Mouse (Mus musculus): ENCODE measurements at regions not wholly inside any gene's neighbourhood (a gene's known extent, or its start where the extent isn't known, plus 50 kb on each side); places are given as distances from the start of the nearest gene placed in this dataset.

- H3K4me3 ChIP-seq (ENCODE audit: low read depth, low read length) = no peak overlapping the region
- H3K36me3 ChIP-seq (ENCODE audit: control insufficient read depth, insufficient read depth, low read length, poor library complexity, severe bottlenecking) = no peaks in the 10 kb centered on the region
- H3K4me1 ChIP-seq (ENCODE audit: control insufficient read depth, insufficient read depth, low read length) = peaks cover 13% of the 10 kb centered on the region
- H3K9me3 ChIP-seq (replicated peaks; ENCODE audit: control insufficient read depth, insufficient read depth, low read length, poor library complexity, severe bottlenecking) = no peaks in the 10 kb centered on the region
- H3K9ac ChIP-seq (ENCODE audit: low read depth, poor library complexity, severe bottlenecking) = no peak overlapping the region
- no peak overlapping the region for H3K27ac ChIP-seq (ENCODE audit: insufficient read depth, low read length)
- H3K27me3 ChIP-seq (ENCODE audit: control insufficient read depth, insufficient read depth, low read length, poor library complexity, severe bottlenecking) = no peaks in the 10 kb centered on the region
- no peak for TF ChIP-seq EP300 (IDR thresholded peaks at IDR 0.05; ENCODE audit: insufficient read depth, low read depth, low read length)
- TF ChIP-seq CTCF (IDR thresholded peaks at IDR 0.05; ENCODE audit: low read depth, low read length) = no peak
- TF ChIP-seq POLR2A (IDR thresholded peaks at IDR 0.05; ENCODE audit: insufficient read depth, low read length) = no peak
Measured at GRCm38 (mm10) chr12:25167504-25168212, 70.7 kb upstream of the Id2 start.

- Histone ChIP-seq H3K4me3 (ENCODE audit: low read depth, low read length) (no peak overlapping the region), H3K9ac (ENCODE audit: low read depth, poor library complexity, severe bottlenecking) (no peak overlapping the region), H3K27me3 (ENCODE audit: control insufficient read depth, insufficient read depth, low read length, poor library complexity, severe bottlenecking) (no peaks in the 10 kb centered on the region), H3K36me3 (ENCODE audit: control insufficient read depth, insufficient read depth, low read length, poor library complexity, severe bottlenecking) (no peaks in the 10 kb centered on the region), H3K27ac (ENCODE audit: insufficient read depth, low read length) (no peak overlapping the region), H3K9me3 (replicated peaks; ENCODE audit: control insufficient read depth, insufficient read depth, low read length, poor library complexity, severe bottlenecking) (no peaks in the 10 kb centered on the region), H3K4me1 (ENCODE audit: control insufficient read depth, insufficient read depth, low read length) (peaks cover 13% of the 10 kb centered on the region)
- TF ChIP-seq EP300 (IDR thresholded peaks at IDR 0.05; ENCODE audit: insufficient read depth, low read depth, low read length) = 0 out of 2 replicates have a peak, but pooled peaks have one; percentile 50
- no peak for TF ChIP-seq POLR2A (IDR thresholded peaks at IDR 0.05; ENCODE audit: insufficient read depth, low read length)
Measured at GRCm38 (mm10) chr12:25166525-25166924, 69.6 kb upstream of the Id2 start.

- H3K4me1 ChIP-seq (ENCODE audit: control insufficient read depth, insufficient read depth, low read length) = peaks cover 13% of the 10 kb centered on the region
- no peak overlapping the region for H3K27ac ChIP-seq (ENCODE audit: insufficient read depth, low read length)
- no peak overlapping the region for H3K9ac ChIP-seq (ENCODE audit: low read depth, poor library complexity, severe bottlenecking)
- no peaks in the 10 kb centered on the region for H3K9me3 ChIP-seq (replicated peaks; ENCODE audit: control insufficient read depth, insufficient read depth, low read length, poor library complexity, severe bottlenecking)
- H3K27me3 ChIP-seq (ENCODE audit: control insufficient read depth, insufficient read depth, low read length, poor library complexity, severe bottlenecking) = no peaks in the 10 kb centered on the region
- H3K36me3 ChIP-seq (ENCODE audit: control insufficient read depth, insufficient read depth, low read length, poor library complexity, severe bottlenecking) = no peaks in the 10 kb centered on the region
- TF ChIP-seq EP300 (IDR thresholded peaks at IDR 0.05; ENCODE audit: insufficient read depth, low read depth, low read length) (no peak), POLR2A (IDR thresholded peaks at IDR 0.05; ENCODE audit: insufficient read depth, low read length) (no peak), CTCF (IDR thresholded peaks at IDR 0.05; ENCODE audit: low read depth, low read length) (no peak)
- H3K4me3 ChIP-seq (ENCODE audit: low read depth, low read length) = no peak overlapping the region
Measured at GRCm38 (mm10) chr12:25165650-25166049, 68.7 kb upstream of the Id2 start.

- H3K36me3 ChIP-seq (ENCODE audit: control insufficient read depth, insufficient read depth, low read length, poor library complexity, severe bottlenecking) = no peaks in the 10 kb centered on the region
- no peak for TF ChIP-seq EP300 (IDR thresholded peaks at IDR 0.05; ENCODE audit: insufficient read depth, low read depth, low read length)
- TF ChIP-seq POLR2A (IDR thresholded peaks at IDR 0.05; ENCODE audit: insufficient read depth, low read length) = no peak
- TF ChIP-seq CTCF (IDR thresholded peaks at IDR 0.05; ENCODE audit: low read depth, low read length) = no peak
- no peaks in the 10 kb centered on the region for H3K27me3 ChIP-seq (ENCODE audit: control insufficient read depth, insufficient read depth, low read length, poor library complexity, severe bottlenecking)
- H3K4me1 ChIP-seq (ENCODE audit: control insufficient read depth, insufficient read depth, low read length) = peaks cover 13% of the 10 kb centered on the region
- H3K9ac ChIP-seq (ENCODE audit: low read depth, poor library complexity, severe bottlenecking) = no peak overlapping the region
- H3K27ac ChIP-seq (ENCODE audit: insufficient read depth, low read length) = no peak overlapping the region
- H3K9me3 ChIP-seq (replicated peaks; ENCODE audit: control insufficient read depth, insufficient read depth, low read length, poor library complexity, severe bottlenecking) = no peaks in the 10 kb centered on the region
- no peak overlapping the region for H3K4me3 ChIP-seq (ENCODE audit: low read depth, low read length)
Measured at GRCm38 (mm10) chr12:25164724-25165123, 67.8 kb upstream of the Id2 start.

- H3K27me3 ChIP-seq (ENCODE audit: control insufficient read depth, insufficient read depth, low read length, poor library complexity, severe bottlenecking) = no peaks in the 10 kb centered on the region
- no peak overlapping the region for H3K4me3 ChIP-seq (ENCODE audit: low read depth, low read length)
- no peak overlapping the region for H3K27ac ChIP-seq (ENCODE audit: insufficient read depth, low read length)
- TF ChIP-seq EP300 (IDR thresholded peaks at IDR 0.05; ENCODE audit: insufficient read depth, low read depth, low read length) (no peak), POLR2A (IDR thresholded peaks at IDR 0.05; ENCODE audit: insufficient read depth, low read length) (no peak), CTCF (IDR thresholded peaks at IDR 0.05; ENCODE audit: low read depth, low read length) (no peak)
- peaks cover 13% of the 10 kb centered on the region for H3K4me1 ChIP-seq (ENCODE audit: control insufficient read depth, insufficient read depth, low read length)
- H3K9me3 ChIP-seq (replicated peaks; ENCODE audit: control insufficient read depth, insufficient read depth, low read length, poor library complexity, severe bottlenecking) = no peaks in the 10 kb centered on the region
- H3K36me3 ChIP-seq (ENCODE audit: control insufficient read depth, insufficient read depth, low read length, poor library complexity, severe bottlenecking) = no peaks in the 10 kb centered on the region
- no peak overlapping the region for H3K9ac ChIP-seq (ENCODE audit: low read depth, poor library complexity, severe bottlenecking)
Measured at GRCm38 (mm10) chr12:25163541-25163940, 66.6 kb upstream of the Id2 start.

GRCm38 (mm10) chr12:25162843-25163242 is 65.9 kb upstream of the Id2 start:
- Histone ChIP-seq H3K9me3 (replicated peaks; ENCODE audit: control insufficient read depth, insufficient read depth, low read length, poor library complexity, severe bottlenecking) (no peaks in the 10 kb centered on the region), H3K27me3 (ENCODE audit: control insufficient read depth, insufficient read depth, low read length, poor library complexity, severe bottlenecking) (no peaks in the 10 kb centered on the region), H3K27ac (ENCODE audit: insufficient read depth, low read length) (no peak overlapping the region), H3K4me1 (ENCODE audit: control insufficient read depth, insufficient read depth, low read length) (peaks cover 13% of the 10 kb centered on the region), H3K4me3 (ENCODE audit: low read depth, low read length) (no peak overlapping the region), H3K36me3 (ENCODE audit: control insufficient read depth, insufficient read depth, low read length, poor library complexity, severe bottlenecking) (no peaks in the 10 kb centered on the region), H3K9ac (ENCODE audit: low read depth, poor library complexity, severe bottlenecking) (no peak overlapping the region)
- no peak for TF ChIP-seq EP300 (IDR thresholded peaks at IDR 0.05; ENCODE audit: insufficient read depth, low read depth, low read length)
